Mouse (Mus musculus): ENCODE results near the gene Dyx1c1. TPM values are rescaled to one million over a fixed set of nuclear protein-coding genes. Genes with fewer than 3 reads are reported as not detected.
A peak's percentile ranks its signal among the peaks of the same experiment; 100 is the strongest.

Dyx1c1 gene
- total RNA-seq (2022) = under 1 TPM; 0.41 to 0.72 (median 0.56) TPM

GRCm38 (mm10) chr9:72958521-72959450 is at the start of gene Dyx1c1, which contains the start of gene Gm44503:
Dyx1c1 (plus strand) TSS chr9:72958785.
Gm44503 (plus strand) TSS chr9:72958852.
- DNase-seq (ENCODE audit: low spot score) = peak; percentile 45

GRCm38 (mm10) chr9:72911381-72911780 is 47.2 kb upstream of the Dyx1c1 start:
- no peak for DNase-seq (ENCODE audit: low spot score)

DNA sequence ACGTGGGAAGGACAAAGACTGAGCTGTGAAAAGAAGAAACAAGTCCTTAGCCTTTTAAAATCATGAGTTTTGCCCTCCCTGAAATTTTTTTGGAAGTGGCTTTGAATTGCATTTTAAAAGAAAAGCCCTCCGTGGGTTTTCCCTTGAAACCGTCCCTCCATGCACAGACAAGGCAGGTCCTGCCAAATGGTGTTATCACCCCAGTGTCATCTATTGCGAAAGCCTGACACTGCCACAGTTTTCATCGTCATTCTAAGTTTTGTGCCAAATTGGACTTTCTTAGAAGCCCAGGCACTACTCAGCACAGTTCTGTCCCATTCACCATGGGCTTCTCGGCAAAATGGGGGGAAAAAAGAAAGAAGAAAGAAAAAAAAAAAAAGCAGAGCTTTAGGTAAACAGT is 45.0 kb upstream of the Dyx1c1 start:
- DNase-seq (ENCODE audit: low spot score) = no peak

- DNase-seq (ENCODE audit: low spot score) = no peak
Measured at GRCm38 (mm10) chr9:72915728-72916127, 42.9 kb upstream of the Dyx1c1 start.

- no peak for DNase-seq (ENCODE audit: low spot score)
Measured at GRCm38 (mm10) chr9:72923068-72923467, 35.5 kb upstream of the Dyx1c1 start.

DNA sequence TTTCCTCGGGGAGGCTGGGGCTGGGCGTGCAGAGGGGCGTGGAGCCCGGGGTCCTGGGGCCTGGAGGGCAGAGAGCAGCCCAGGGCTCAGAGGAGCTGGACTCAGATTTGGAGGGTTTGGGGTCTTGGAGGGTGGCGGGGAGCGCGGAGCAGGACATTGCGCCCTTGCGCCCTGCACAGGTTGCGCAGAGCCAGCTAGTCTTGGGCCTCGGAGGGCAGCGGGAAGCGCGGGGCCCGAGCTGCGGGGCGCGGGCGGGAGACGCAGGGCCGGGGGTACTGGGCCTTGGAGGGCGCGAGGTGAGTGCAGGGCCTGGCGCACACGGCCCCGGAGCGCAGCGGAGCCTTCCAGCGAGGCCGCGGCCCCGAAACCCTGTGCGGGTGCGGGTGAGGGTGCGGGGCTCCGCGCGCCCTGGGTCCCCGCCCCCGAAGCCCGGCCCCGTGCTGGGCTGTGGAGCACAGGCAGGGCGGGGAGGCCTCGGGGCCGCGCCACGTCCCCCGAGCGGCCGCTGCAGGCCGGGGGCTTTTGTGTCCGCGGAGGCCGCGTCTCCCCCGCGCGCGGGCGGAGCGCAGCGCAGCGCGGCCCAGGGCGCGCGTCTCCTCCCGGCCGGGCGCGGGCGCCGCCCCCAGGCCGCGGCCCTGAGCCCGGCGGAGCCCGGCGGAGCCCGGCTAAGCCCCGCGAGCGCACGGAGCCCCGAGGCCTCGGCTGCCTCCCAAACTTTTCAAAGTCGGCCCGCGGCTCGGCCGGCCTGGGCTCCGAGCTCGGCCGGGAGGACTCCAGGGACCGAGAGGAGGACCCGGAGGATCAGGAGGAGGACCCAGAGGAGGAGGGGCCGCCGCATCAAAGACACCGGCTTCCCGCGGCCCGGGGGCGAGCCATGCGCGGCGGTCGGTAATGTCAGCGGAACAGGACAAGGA is 33.3 kb upstream of the Dyx1c1 start, which contains the start of gene Pygo1:
Pygo1 (plus strand) TSS at position 625 of the 914 bp plus-strand sequence.
- peak; percentile 17 for DNase-seq (ENCODE audit: low spot score)

DNA sequence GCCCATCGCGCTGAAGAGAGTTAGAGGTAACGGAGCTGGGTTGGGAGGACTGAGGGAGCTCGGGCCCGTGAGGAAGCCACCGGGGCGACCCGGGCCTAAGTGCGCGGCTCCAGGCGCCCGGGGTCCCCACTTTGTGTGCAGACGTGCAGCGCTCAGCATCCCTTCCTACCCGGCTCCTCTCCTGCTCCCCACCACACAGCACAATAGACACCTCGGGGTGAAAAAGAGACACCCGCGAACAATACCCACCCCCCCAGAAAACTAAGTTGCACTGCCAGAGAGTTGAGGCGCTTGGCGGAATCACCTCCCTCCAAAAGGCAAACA is 32.7 kb upstream of the Dyx1c1 start:
- DNase-seq (ENCODE audit: low spot score) = no peak

GRCm38 (mm10) chr9:72931166-72931790 is 27.3 kb upstream of the Dyx1c1 start:
- no peak for DNase-seq (ENCODE audit: low spot score)

GRCm38 (mm10) chr9:72935309-72935708 is 23.3 kb upstream of the Dyx1c1 start:
- DNase-seq (ENCODE audit: low spot score) = no peak

DNA sequence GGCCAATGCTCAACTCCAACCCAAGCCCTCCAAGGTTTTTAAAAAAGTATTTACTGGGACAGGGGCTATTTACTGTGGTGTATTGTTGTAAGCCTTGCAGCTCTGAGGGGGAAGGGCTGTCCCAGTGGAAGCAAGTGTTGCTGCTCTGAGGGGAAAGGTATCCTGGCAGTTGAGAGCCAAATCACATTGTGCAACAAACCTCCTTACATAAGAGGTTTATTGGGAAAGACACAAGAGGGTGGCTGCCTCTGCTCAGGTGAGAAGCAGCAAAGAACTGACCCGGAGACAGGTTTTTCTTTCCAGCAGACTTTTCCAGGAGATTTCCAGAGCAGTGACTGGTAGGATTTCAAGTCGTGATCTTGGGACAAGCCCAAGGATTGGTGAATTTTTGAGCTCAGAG is 22.3 kb upstream of the Dyx1c1 start:
- DNase-seq (ENCODE audit: low spot score) = no peak

DNA sequence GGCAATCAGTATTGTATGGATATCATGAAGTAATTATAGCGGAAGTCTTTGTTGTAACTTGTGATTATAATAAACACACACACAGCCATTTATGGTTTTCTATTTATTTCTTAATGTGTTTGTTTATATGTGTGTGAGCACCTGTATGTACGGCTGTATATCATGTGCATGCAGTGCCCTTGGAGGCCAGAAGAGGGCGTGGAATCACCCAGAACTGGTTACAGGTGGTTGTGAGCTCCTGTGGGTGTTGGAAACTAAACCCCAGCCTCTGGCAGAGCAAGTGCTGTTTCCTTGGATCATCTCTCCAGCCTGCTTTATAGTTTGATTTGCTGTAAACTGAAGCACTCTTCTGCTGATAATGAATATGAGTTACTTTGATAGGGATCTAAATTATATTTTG is 15.2 kb upstream of the Dyx1c1 start:
- no peak for DNase-seq (ENCODE audit: low spot score)

DNA sequence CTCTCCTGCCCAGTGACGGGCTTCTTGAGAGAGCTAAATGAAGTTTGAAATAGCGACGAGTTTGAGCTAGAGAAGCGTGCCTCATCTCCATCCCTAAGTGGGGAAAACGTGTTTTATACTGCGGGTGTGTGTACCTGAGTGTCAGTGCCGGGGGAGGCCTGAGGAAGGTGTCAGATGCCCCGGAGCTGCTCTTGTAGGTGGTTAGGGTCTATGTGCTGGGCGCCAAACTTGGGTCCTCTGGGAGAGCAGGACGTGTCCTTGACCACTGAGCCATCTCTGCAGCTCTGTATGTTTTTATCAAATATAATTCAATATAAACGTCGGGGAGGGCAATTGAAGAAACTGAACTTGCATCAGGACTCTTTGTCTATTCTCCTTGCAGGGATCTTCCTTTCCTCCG is 14.3 kb upstream of the Dyx1c1 start:
- DNase-seq (ENCODE audit: low spot score) = no peak

DNA sequence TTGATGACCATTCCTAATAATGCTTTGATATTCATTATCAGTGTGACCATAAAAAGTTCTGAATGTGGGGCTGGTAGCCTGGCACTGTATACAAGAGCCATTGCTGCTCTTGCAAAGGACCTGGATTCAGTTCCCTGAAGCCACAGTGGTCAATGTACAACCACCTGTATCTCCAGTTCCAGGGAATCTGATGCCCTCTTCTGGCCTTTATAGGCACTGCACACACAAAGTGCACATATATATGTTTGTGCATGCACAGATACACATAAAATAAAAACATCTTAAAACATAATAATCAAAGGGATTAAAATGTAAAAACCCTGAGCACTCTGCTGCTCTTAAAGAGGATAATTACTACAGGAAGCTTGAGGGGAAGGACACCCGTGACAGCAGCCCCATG is 11.6 kb upstream of the Dyx1c1 start:
- DNase-seq (ENCODE audit: low spot score) = no peak

DNA sequence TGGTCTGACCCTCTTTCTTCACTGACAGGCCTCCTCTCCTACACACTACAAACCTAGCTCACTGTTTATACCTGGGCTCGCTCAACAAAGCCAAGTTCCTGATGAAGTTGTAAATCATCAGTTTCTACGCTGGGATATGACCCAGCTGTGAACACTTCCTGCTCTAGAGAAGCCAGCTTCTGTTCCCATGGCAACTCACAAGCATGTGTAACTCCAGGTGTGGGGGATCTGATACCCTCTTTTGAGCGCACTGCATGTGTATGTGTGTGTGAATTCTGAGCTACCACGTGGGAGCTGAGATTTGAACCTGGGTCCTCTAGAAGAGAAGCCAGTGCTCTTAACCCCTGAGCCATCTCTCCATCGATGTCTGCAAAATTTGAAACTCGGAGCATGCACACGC is 9.0 kb upstream of the Dyx1c1 start:
- DNase-seq (ENCODE audit: low spot score) = no peak

GRCm38 (mm10) chr9:72954746-72955145 is 3.8 kb upstream of the Dyx1c1 start:
- no peak for DNase-seq (ENCODE audit: low spot score)

GRCm38 (mm10) chr9:72955546-72955945 is 3.0 kb upstream of the Dyx1c1 start:
- DNase-seq (ENCODE audit: low spot score) = no peak

DNA sequence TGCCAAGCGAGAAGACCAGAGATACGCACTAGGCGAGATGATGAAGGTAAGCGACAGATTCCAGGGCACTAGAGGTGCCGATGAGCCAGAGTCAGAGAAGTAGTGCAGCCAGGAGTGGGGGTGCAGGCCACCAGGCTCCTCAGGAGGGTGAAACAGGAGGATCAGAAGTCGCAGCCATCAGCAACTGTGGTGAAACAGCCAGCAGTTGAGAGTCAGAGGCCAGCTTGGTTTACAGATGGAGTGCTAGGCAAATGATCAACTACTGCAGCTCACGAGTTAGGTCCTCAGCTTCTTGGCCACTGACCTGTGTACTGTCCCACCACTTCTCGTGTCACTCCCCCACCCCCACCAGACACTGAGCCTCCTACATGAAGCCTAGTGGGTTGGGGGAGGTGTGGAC is 2.8 kb downstream of the Dyx1c1 start:
- no peak for DNase-seq (ENCODE audit: low spot score)

DNA sequence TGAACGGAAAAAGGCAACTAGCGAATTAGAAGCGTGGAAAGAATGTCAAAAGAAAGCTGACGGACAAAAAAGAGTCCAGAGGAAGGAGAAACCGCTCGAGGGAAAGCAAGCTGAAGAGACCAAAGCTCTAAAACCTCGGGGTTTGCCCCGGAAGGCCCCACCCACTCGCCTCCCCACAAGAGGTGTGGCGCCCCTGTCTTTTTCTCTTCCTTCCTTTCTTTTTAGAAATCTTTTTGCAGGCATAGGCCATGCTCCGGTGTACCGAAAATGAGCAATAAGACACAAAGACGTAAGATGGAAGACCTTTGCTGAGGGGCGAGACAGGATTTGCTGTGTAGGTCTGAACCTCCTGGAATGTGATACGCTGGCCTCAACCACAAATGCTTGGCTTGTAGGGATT is 3.4 kb downstream of the Dyx1c1 start:
- DNase-seq (ENCODE audit: low spot score) = no peak

DNA sequence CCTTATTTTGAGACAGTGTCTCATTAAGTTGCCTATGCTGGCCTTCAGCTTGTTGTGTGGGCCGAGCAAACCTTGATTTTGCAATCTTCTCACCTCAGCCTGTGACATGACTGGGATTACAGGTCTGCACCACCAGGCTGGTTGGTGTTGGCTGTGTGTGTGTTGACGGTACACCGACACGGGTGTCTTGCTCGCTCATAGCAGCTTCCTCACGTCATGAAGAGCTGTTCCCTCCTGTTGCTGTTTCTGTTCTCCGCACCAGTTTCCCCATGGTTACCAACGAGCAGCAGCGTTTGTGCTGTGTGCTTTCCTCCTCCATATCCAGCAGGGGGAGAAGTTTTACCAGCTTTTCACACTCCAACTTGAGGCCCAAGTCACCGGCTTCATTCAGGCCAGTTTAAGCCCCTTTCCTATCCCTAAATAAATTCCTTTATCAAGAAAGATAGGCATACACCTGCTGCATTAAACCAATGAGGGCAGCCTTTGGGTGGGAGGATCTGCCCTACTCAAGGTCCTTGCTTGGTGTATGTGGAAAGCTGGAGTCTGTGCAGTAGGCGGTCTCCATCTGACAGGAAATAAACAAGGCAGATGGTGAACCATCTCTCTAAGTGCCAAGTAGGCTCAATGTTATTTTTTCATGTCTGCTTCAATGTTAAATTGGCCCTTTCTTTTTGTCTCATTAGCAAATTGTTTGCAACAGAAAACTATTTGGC is 9.9 kb downstream of the Dyx1c1 start:
- DNase-seq (ENCODE audit: low spot score) = peak; percentile 41

DNA sequence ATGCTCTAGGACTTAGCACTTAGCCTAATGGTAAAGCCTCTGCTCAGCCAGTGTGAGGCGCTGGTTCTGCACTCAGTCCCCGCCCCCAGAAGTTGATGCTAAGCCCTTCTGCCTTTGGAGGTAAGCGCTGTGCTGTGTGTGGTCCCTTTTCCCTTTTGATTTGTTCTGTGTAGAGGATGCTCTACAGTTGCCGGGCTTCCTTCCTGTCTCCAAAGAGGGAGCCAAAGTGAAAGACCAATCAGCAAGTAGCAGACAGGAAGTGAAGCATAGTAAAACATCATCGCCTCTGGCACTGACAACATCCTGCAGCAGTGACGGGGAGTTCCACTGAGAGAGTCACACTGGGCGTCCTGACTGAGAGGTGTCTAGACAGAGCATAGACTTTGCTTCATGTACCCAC is 11.3 kb downstream of the Dyx1c1 start:
- peak; percentile 44 for DNase-seq (ENCODE audit: low spot score)

GRCm38 (mm10) chr9:72972435-72972834 is 13.8 kb downstream of the Dyx1c1 start:
- no peak for DNase-seq (ENCODE audit: low spot score)

Data from heart, adult 8-10 months (tissue).